Mouse (Mus musculus) heart, postnatal 0 days (tissue): ENCODE measurements around the gene Zfp867. TPM values are rescaled to one million over a fixed set of nuclear protein-coding genes. Genes with fewer than 3 reads are reported as not detected.

Experiments
- ATAC-seq: fragments of 200-750 bp; cut with Nextera tagmentation; 2 replicates; pipeline ENCODE4 v1.8.0; 2017; ENCODE audit warnings: low read depth, moderate number of reproducible peaks, moderate library complexity; ENCODE audit not compliant: insufficient read depth
- DNase-seq: peaks from one replicate; pipeline ENCODE4 v3.0.0-alpha.2; 2016; ENCODE audit warnings: low spot score
- H3K27ac ChIP-seq: fragments of 300-500 bp; sonication (generic); 2 replicates; pipeline ENCODE4 v1.5.1; 2014; ENCODE audit warnings: low read depth, mild to moderate bottlenecking
- H3K27me3 ChIP-seq: fragments of 300-500 bp; sonication (generic); 2 replicates; pipeline ENCODE4 v1.6.1; 2014; ENCODE audit warnings: low read length, mixed read lengths; ENCODE audit not compliant: control insufficient read depth, insufficient read depth
- H3K36me3 ChIP-seq: fragments of 300-500 bp; sonication (generic); replicated peaks from 2 replicates; pipeline ENCODE4 v1.6.1; 2014; ENCODE audit warnings: low read length, mixed read lengths; ENCODE audit not compliant: control insufficient read depth, insufficient read depth
- H3K4me1 ChIP-seq: fragments of 300-500 bp; sonication (generic); 2 replicates; pipeline ENCODE4 v1.6.1; 2014; ENCODE audit warnings: antibody characterized with exemption; ENCODE audit not compliant: control insufficient read depth, insufficient read depth
- H3K4me2 ChIP-seq: fragments of 300-500 bp; sonication (generic); 2 replicates; pipeline ENCODE4 v1.6.1; 2014; ENCODE audit warnings: low read depth, mild to moderate bottlenecking, low read length, moderate library complexity
- H3K4me3 ChIP-seq: fragments of 300-500 bp; sonication (generic); 2 replicates; pipeline ENCODE4 v1.5.1; 2014; ENCODE audit warnings: low read depth, low read length
- H3K9ac ChIP-seq: fragments of 300-500 bp; sonication (generic); replicated peaks from 2 replicates; pipeline ENCODE4 v1.6.1; 2014; ENCODE audit warnings: low read depth, low read length, mixed read lengths
- H3K9me3 ChIP-seq: fragments of 300-500 bp; sonication (generic); replicated peaks from 2 replicates; pipeline ENCODE4 v1.6.1; 2016; ENCODE audit warnings: low read length; ENCODE audit not compliant: control insufficient read depth
- CTCF ChIP-seq: IDR thresholded peaks from 2 replicates; pipeline ENCODE4 v1.5.1; 2016; ENCODE audit warnings: antibody characterized with exemption, control low read depth, low read depth
- EP300 ChIP-seq: IDR thresholded peaks from 2 replicates; pipeline ENCODE4 v1.6.1; 2016; ENCODE audit warnings: antibody characterized with exemption, low read depth
- WGBS: fragments of 180-500 bp; shearing (Covaris S2); extraction: QIAGEN DNeasy Blood & Tissue Kit; methylation state at CpG from one replicate; pipeline ENCODE4 v1.1.7; 2014; 5-methylcytosine and 5-hydroxymethylcytosine counted together
- polyA plus RNA-seq: library from polyadenylated mRNA; unstranded; fragments of >200 nt; fragmentation: Nextera tagmentation; extraction: Ambion mirVana; gene quantifications from 2 replicates; pipeline ENCODE4 v1.2.1, GENCODE M21; 2015
- total RNA-seq: library from RNA; depleted of rRNA; stranded (reverse); fragments of >200 nt; gene quantifications from 2 replicates; pipeline ENCODE4 v1.2.3, GENCODE M21; 2014; ENCODE audit warnings: low replicate concordance

Gene Zfp867
- total and polyA plus RNA-seq, 2 experiments from 2014 or later: 6.4 to 8.3 TPM

DNA sequence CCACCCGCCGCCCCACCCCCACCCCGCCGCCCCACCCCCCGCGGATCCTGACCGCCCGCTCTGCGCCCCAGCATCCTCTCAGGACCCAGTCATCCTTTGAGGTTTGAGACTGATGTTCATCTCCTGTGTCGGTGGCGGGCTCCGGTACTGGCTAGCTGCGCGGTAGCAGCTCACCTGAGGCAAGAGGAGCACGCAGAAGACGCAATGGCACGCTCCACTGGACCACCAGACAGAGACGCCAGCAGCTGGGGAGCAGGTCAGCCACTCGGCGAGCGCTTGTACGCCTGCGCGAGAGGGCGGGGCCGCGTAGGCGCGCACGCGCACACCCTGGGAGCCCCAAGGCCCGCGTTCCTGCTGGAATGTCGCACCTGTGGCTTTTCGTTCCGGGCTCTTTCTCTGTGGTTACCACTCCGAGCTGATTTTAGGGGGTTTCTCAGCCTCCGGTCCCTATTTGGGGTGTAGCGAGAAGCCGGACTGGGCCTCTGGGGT, 22.5 kb downstream of the Zfp867 start, which contains the start of gene Jmjd4:
TSS of gene Jmjd4 (plus strand) at position 305 of the 489 bp plus-strand sequence.
- DNase-seq: peak; percentile 79
- H3K9ac ChIP-seq: peak within 1 kb of the TSS; percentile 90
- H3K4me2 ChIP-seq: peak within 1 kb of the TSS; percentile 94
- H3K27ac ChIP-seq: peak within 1 kb of the TSS; percentile 86
- peak within 1 kb of the TSS; percentile 95 for H3K4me3 ChIP-seq
- no peaks in the 10 kb centered on the region for H3K9me3 ChIP-seq
- H3K4me1 ChIP-seq: peaks cover 10% of the 10 kb centered on the region
- no peaks in the 10 kb centered on the region for H3K27me3 ChIP-seq
- WGBS: under 1% methylated on average over 39 of the region's 40 CpGs
- peak; percentile 95 for ATAC-seq
- peaks cover 20% of the 10 kb centered on the region for H3K36me3 ChIP-seq
- no peak for TF ChIP-seq CTCF
- TF ChIP-seq EP300: no peak

DNA sequence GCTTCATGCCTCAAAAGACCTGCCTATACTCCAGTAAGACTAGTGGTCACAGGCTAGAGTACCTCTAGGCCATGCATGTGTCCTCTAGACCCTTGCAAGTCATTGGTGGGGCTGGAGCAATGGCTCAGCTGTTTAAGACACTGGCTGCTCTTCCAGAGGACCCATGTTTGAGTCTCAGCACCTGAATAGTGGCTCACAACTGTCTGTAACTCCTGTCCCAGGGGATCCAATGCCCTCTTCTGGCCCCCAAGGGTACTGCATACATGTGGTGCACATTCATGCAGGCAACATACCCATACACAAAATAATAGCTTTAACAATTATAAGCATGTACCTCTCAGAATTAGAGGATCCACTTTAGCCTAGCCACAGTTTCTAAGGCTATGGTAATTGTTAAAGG, 29.2 kb downstream of the Zfp867 start:
- Histone ChIP-seq H3K27ac (no peak overlapping the region), H3K9me3 (no peaks in the 10 kb centered on the region), H3K27me3 (no peaks in the 10 kb centered on the region), H3K4me3 (no peak overlapping the region), H3K4me1 (no peaks in the 10 kb centered on the region), H3K36me3 (no peaks in the 10 kb centered on the region), H3K9ac (no peak overlapping the region), H3K4me2 (no peak overlapping the region)
- ATAC-seq (no peak), DNase-seq (no peak)
- TF ChIP-seq CTCF (no peak), EP300 (no peak)

DNA sequence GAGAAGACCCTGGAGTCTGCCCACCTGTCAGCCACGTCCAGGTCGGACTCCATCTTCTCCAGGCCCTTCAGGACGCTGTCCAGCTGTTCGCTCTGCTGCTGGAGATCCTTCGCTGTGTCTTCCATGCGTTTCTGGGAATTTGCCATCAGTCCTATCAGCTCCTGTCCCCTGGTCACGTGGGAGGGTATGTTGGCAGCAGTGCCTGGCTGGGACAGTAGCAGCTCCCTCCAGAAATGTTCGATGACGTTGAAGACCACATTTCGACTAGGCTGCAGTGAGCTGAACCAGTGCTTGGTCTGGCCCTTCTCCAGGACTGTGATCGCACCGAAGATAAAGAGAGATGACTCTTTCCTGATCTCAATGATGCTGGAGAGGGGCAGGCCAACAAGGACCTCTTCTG, 34.3 kb downstream of the Zfp867 start:
- WGBS: 74% methylated on average over 12 of the region's 12 CpGs
- H3K36me3 ChIP-seq: peaks cover 11% of the 10 kb centered on the region; the same call in 1 of the 2 replicates

DNA sequence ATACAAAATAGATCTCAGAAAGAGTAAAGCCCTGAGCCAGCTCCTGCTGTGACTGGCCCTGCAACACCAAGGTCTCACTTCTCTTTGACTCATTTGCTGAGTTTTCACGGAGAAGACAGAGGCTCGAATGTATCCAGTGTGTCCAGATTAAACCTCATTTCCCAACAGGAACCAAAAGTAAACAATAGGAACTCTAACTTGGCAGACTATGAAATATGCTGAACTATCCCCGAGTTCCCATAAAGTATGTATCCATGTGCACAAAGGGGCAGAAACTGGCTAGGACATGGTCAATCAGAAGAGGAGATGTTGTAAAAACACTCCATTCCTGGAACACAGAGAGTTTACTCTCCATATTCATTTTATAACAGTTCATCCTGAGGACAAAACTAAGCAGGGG, 40.0 kb downstream of the Zfp867 start:
- no peaks in the 10 kb centered on the region for H3K9me3 ChIP-seq
- TF ChIP-seq CTCF: no peak
- TF ChIP-seq EP300: no peak
- 52% methylated on average over 3 of the region's 3 CpGs for WGBS
- H3K36me3 ChIP-seq: peaks cover 14% of the 10 kb centered on the region; the same call in 1 of the 2 replicates
- ATAC-seq (no peak), DNase-seq (no peak)
- no peak overlapping the region for H3K4me3 ChIP-seq
- H3K4me1 ChIP-seq: no peaks in the 10 kb centered on the region
- H3K9ac ChIP-seq: no peak overlapping the region
- no peak overlapping the region for H3K4me2 ChIP-seq
- no peak overlapping the region for H3K27ac ChIP-seq
- H3K27me3 ChIP-seq: no peaks in the 10 kb centered on the region

More for the DNA sequence above, 34.3 kb downstream of the Zfp867 start:
- Histone ChIP-seq H3K27me3 (no peaks in the 10 kb centered on the region), H3K27ac (no peak overlapping the region), H3K4me2 (no peak overlapping the region), H3K4me3 (no peak overlapping the region), H3K9ac (no peak overlapping the region), H3K4me1 (no peaks in the 10 kb centered on the region), H3K9me3 (no peaks in the 10 kb centered on the region)
- TF ChIP-seq EP300 (no peak), CTCF (no peak)
- no peak for ATAC-seq
- DNase-seq: no peak

DNA sequence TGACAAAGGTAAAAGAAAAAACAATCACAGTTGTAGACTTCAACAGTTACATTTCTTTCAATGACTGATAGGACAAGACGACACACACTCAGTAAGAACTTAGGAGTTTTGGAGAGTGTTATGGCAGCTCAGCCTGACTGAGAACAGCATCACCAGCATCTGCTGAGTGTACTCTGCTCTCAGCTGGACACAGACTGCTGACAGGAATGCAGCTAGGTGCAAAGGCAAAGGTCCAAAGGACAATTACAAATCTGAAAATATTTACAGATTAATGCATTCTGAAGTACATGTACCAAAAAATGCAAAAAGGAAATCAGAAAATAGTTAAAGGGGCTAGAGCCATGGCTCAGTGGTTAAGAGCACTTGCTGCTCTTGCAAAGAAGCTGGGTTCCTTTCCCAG, 42.3 kb downstream of the Zfp867 start:
- ATAC-seq (no peak), DNase-seq (no peak)
- no peak for TF ChIP-seq CTCF
- TF ChIP-seq EP300: no peak
- H3K4me1 ChIP-seq: 0 out of 2 replicates have a peak, but pooled peaks cover 3% of the 10 kb centered on the region
- peaks cover 20% of the 10 kb centered on the region; the same call in 1 of the 2 replicates for H3K36me3 ChIP-seq
- H3K27ac ChIP-seq: no peak overlapping the region
- H3K27me3 ChIP-seq: no peaks in the 10 kb centered on the region
- no peak overlapping the region for H3K4me2 ChIP-seq
- H3K9me3 ChIP-seq: no peaks in the 10 kb centered on the region
- no peak overlapping the region for H3K4me3 ChIP-seq
- H3K9ac ChIP-seq: no peak overlapping the region
- whole genome bisulfite sequencing: 58% methylated on average over 1 of the region's 1 CpGs
